Mouse (Mus musculus) cerebellum, postnatal 36 days (tissue): ENCODE measurements at regions not wholly inside any gene's neighbourhood (a gene's known extent, or its start where the extent isn't known, plus 50 kb on each side); places are given as distances from the start of the nearest gene placed in this dataset.

Experiments used
- DNase-seq, 2 experiments: peaks; one replicate each; pipeline ENCODE4 v3.0.0; 2021 to 2022; ENCODE audit warnings: mixed read lengths in 2 of 2

GRCm38 (mm10) chr15:60630756-60631402 is 222.7 kb downstream of the Fam84b start:
- DNase-seq: no peak

GRCm38 (mm10) chr15:60618801-60619200 is 234.8 kb downstream of the Fam84b start:
- DNase-seq: no peak

GRCm38 (mm10) chr15:60617371-60617770 is 236.2 kb downstream of the Fam84b start:
- no peak for DNase-seq

GRCm38 (mm10) chr15:60601885-60602284 is 251.7 kb downstream of the Fam84b start:
- no peak for DNase-seq

GRCm38 (mm10) chr15:60577084-60577483 is 276.5 kb downstream of the Fam84b start:
- no peak for DNase-seq

- DNase-seq: no peak
These were observed 287.3 kb downstream of the Fam84b start for GRCm38 (mm10) chr15:60566267-60566666.

GRCm38 (mm10) chr15:60565017-60565416 is 288.6 kb downstream of the Fam84b start:
- no peak for DNase-seq

GRCm38 (mm10) chr15:60560641-60561040 is 292.9 kb downstream of the Fam84b start:
- no peak for DNase-seq

GRCm38 (mm10) chr15:60555691-60556090 is 297.9 kb downstream of the Fam84b start:
- no peak for DNase-seq

- no peak for DNase-seq
These were observed 299.0 kb downstream of the Fam84b start for GRCm38 (mm10) chr15:60554587-60554986.

GRCm38 (mm10) chr15:60548045-60548444 is 305.5 kb downstream of the Fam84b start:
- DNase-seq: no peak

GRCm38 (mm10) chr15:60537191-60537590 is 316.4 kb downstream of the Fam84b start:
- DNase-seq: no peak

- DNase-seq: no peak
These were observed 318.9 kb downstream of the Fam84b start for GRCm38 (mm10) chr15:60534701-60535100.

GRCm38 (mm10) chr15:60516810-60517209 is 336.8 kb downstream of the Fam84b start:
- DNase-seq: no peak

GRCm38 (mm10) chr15:60476755-60477310 is 376.7 kb downstream of the Fam84b start:
- no peak for DNase-seq

- no peak for DNase-seq
These were observed 378.5 kb downstream of the Fam84b start for GRCm38 (mm10) chr15:60475086-60475485.

GRCm38 (mm10) chr15:60431916-60432315 is 415.5 kb upstream of the 4933412E24Rik start:
- no peak for DNase-seq

GRCm38 (mm10) chr15:60419081-60419480 is 402.7 kb upstream of the 4933412E24Rik start:
- no peak for DNase-seq

- no peak for DNase-seq
These were observed 375.9 kb upstream of the 4933412E24Rik start for GRCm38 (mm10) chr15:60392267-60392666.

GRCm38 (mm10) chr15:60390336-60390735 is 373.9 kb upstream of the 4933412E24Rik start:
- no peak for DNase-seq

GRCm38 (mm10) chr15:60387962-60388361 is 371.5 kb upstream of the 4933412E24Rik start:
- peak in 1 of 2 experiments; percentile 3 for DNase-seq
